Mouse (Mus musculus) heart, adult 2 months (tissue): ENCODE data around the gene Nat8. TPM values are rescaled to one million over a fixed set of nuclear protein-coding genes. Genes with fewer than 3 reads are reported as not detected.
"Not testable (repeated sequence)": the region's sequence is repeated elsewhere in the genome, so short reads cannot be mapped to it uniquely, and the experiment has no call there.

ENCODE experiments used
- DNase-seq, 2 experiments: peaks; one replicate each; pipeline ENCODE4 v3.0.0; 2021
- H3K27ac ChIP-seq: fragments of 200-600 bp; 2 replicates; pipeline ENCODE4 v1.8.1; 2022
- H3K27me3 ChIP-seq: fragments of 200-500 bp; 2 replicates; pipeline ENCODE4 v1.6.1; 2012; ENCODE audit warnings: mild to moderate bottlenecking, low read length, inconsistent platforms, mixed read lengths; ENCODE audit not compliant: control insufficient read depth, insufficient read depth
- H3K36me3 ChIP-seq: fragments of 200-500 bp; 2 replicates; pipeline ENCODE4 v1.6.1; 2012; ENCODE audit warnings: low read length, inconsistent platforms; ENCODE audit not compliant: control insufficient read depth, insufficient read depth
- H3K4me1 ChIP-seq: fragments of 200-500 bp; 2 replicates; pipeline ENCODE4 v1.6.1; 2011; ENCODE audit warnings: low read length; ENCODE audit not compliant: control insufficient read depth, insufficient read depth
- H3K4me3 ChIP-seq: fragments of 200-600 bp; 2 replicates; pipeline ENCODE4 v1.8.1; 2022
- H3K79me2 ChIP-seq: fragments of 200-500 bp; replicated peaks from 2 replicates; pipeline ENCODE4 v1.6.1; 2012; ENCODE audit warnings: mild to moderate bottlenecking, inconsistent platforms, low read length, moderate library complexity, mixed read lengths; ENCODE audit not compliant: control insufficient read depth, insufficient read depth
- H3K9ac ChIP-seq: fragments of 200-500 bp; 2 replicates; pipeline ENCODE4 v1.6.1; 2012; ENCODE audit warnings: low read depth, mild to moderate bottlenecking, control low read depth, inconsistent platforms, low read length, mixed read lengths
- CTCF ChIP-seq: fragments of 200-600 bp; IDR thresholded peaks from 2 replicates; pipeline ENCODE4 v1.8.1; 2022; ENCODE audit warnings: antibody characterized with exemption, mild to moderate bottlenecking, moderate library complexity
- EP300 ChIP-seq: fragments of 200-500 bp; IDR thresholded peaks from 2 replicates; pipeline ENCODE4 v1.6.1; 2011; ENCODE audit warnings: low read depth, low read length, control low read depth; ENCODE audit not compliant: insufficient read depth
- POLR2A ChIP-seq: fragments of 200-500 bp; IDR thresholded peaks from 2 replicates; pipeline ENCODE4 v1.6.1; 2011; ENCODE audit warnings: mild to moderate bottlenecking, low read depth, low read length, control low read depth; ENCODE audit not compliant: insufficient read depth
- WGBS: fragments of 180-500 bp; shearing (Covaris S2); methylation state at CpG from one replicate; pipeline ENCODE4 v1.1.7; 2018; 5-methylcytosine and 5-hydroxymethylcytosine counted together
- intact Hi-C: fragments of 180-260 bp; cut with DNase I; formaldehyde crosslinking; loops from one replicate; pipeline ENCODE4 v1.15.1; 2025
- polyA plus RNA-seq: library from polyadenylated mRNA; depleted of rRNA; stranded (reverse); fragments of >200 nt; gene quantifications from 2 replicates; pipeline ENCODE4 v1.2.3, GENCODE M21; 2012
- total RNA-seq, 2 experiments: library from RNA; stranded (reverse); gene quantifications; 2 replicates each; pipeline ENCODE4 v1.2.3; 2021

The Nat8 gene
- total and polyA plus RNA-seq, 3 experiments, result not detected

DNA sequence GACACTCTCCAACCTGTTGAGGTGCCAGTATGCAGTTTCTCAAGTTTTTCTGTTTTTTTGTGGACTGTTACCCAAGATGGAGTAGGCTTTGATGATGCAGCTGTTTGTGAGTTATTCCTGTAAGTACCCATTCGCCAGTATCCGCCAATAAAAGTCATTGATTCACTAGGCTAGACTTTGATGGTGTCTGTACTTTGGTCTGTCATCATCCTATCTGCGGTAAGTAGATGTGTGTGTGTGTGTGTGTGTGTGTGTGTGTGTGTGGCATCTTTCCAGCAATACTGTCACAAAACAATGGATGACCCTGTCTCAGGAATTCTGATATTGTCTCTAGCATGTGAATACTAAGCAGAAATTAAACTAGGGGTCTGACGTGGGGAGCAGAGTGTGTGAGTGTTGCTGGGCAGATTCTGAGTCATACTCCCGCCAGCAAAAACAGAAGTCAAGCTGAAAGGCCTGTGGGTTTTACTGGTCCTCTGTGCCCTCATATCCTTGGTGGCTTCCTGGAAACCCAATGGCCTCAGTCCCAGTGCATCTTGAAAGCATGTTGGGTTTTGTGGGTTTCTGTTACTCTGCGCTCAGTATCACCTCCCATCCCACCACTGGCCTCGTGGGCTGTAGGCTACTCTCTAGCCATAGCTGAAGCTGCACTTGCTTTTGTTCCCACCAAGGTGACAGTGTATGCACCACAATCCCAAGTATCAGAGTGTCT lies 19.3 kb upstream of the Nat8 start:
- no peaks in the 10 kb centered on the region for H3K27me3 ChIP-seq
- no peak for DNase-seq
- TF ChIP-seq POLR2A (no peak), CTCF (no peak), EP300 (no peak)
- WGBS, result 81% methylated on average over 7 of the region's 7 CpGs
- no peaks in the 10 kb centered on the region for H3K36me3 ChIP-seq
- H3K4me1 ChIP-seq, result no peaks in the 10 kb centered on the region
- H3K9ac ChIP-seq, result no peak overlapping the region
- no peak overlapping the region for H3K4me3 ChIP-seq
- intact Hi-C loops, result no loop called here
- H3K79me2 ChIP-seq, result no peaks in the 10 kb centered on the region
- no peak overlapping the region for H3K27ac ChIP-seq

- Histone ChIP-seq H3K4me3 (no peak overlapping the region), H3K36me3 (no peaks in the 10 kb centered on the region), H3K79me2 (no peaks in the 10 kb centered on the region), H3K9ac (no peak overlapping the region), H3K4me1 (no peaks in the 10 kb centered on the region), H3K27ac (no peak overlapping the region), H3K27me3 (no peaks in the 10 kb centered on the region)
- no peak for DNase-seq
- TF ChIP-seq EP300, result no peak
- TF ChIP-seq CTCF, result no peak
- TF ChIP-seq POLR2A, result no peak
- 34% methylated on average over 2 of the region's 2 CpGs for WGBS
- intact Hi-C loops, result no loop called here
Observed at GRCm38 (mm10) chr6:85849240-85849639, 17.4 kb upstream of the Nat8 start.

GRCm38 (mm10) chr6:85848140-85848539 lies 16.3 kb upstream of the Nat8 start:
- Histone ChIP-seq H3K4me3 (no peak overlapping the region), H3K9ac (no peak overlapping the region), H3K36me3 (no peaks in the 10 kb centered on the region), H3K4me1 (no peaks in the 10 kb centered on the region), H3K27ac (no peak overlapping the region), H3K79me2 (no peaks in the 10 kb centered on the region), H3K27me3 (no peaks in the 10 kb centered on the region)
- no peak for TF ChIP-seq POLR2A
- no peak for TF ChIP-seq CTCF
- TF ChIP-seq EP300, result no peak
- no peak for DNase-seq
- intact Hi-C loops, result no loop called here
- 84% methylated on average over 4 of the region's 4 CpGs for WGBS

DNA sequence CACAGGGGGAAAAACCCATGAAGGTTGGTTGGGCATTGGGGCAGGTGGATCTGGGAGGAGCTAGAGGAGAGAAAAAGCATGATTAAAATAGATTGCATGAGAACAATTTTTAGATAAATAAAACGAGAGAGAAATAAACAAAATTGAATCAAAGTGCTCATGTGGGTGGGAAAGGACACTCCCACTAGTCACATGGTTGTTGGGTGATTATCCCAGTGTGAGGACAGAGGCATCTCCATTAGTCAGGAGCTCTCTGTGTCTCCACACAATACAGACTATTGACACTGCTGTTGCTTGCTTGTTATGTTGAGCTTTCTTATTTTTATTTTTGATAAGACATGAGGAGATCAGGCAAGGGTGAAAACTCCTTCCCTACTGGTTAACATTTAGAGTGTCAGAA lies 15.0 kb upstream of the Nat8 start:
- Histone ChIP-seq H3K9ac (no peak overlapping the region), H3K27ac (no peak overlapping the region), H3K79me2 (no peaks in the 10 kb centered on the region), H3K36me3 (no peaks in the 10 kb centered on the region), H3K4me1 (no peaks in the 10 kb centered on the region), H3K4me3 (no peak overlapping the region), H3K27me3 (no peaks in the 10 kb centered on the region)
- no peak for DNase-seq
- no peak for TF ChIP-seq CTCF
- intact Hi-C loops, result no loop called here
- 36% methylated on average over 1 of the region's 1 CpGs for WGBS

DNA sequence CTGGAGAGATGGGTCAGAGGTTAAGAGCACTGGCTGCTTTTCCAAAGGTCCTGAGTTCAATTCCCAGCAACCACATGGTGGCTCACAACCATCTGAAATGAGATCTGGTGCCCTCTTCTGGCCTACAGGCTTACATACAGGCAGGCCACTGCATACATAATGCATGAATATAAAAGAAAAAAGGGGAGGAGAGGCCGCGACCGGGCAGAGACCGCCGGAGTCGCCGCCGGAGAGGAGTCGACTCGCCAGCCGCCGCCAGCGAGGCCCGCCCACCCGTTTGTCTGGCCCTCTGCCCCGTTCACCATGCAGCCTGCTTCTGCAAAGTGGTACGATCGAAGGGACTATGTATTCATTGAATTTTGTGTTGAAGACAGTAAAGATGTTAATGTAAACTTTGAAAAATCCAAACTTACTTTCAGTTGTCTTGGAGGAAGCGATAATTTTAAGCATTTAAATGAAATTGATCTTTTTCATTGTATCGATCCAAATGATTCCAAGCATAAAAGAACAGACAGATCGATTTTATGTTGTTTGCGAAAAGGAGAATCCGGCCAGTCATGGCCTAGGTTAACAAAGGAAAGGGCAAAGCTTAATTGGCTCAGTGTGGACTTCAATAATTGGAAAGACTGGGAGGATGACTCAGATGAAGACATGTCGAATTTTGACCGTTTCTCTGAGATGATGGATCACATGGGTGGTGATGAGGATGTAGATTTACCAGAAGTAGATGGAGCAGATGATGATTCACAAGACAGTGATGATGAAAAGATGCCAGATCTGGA lies 12.0 kb upstream of the Nat8 start:
- not testable (repeated sequence) for H3K27ac ChIP-seq
- 82% methylated on average over 25 of the region's 25 CpGs for WGBS

DNA sequence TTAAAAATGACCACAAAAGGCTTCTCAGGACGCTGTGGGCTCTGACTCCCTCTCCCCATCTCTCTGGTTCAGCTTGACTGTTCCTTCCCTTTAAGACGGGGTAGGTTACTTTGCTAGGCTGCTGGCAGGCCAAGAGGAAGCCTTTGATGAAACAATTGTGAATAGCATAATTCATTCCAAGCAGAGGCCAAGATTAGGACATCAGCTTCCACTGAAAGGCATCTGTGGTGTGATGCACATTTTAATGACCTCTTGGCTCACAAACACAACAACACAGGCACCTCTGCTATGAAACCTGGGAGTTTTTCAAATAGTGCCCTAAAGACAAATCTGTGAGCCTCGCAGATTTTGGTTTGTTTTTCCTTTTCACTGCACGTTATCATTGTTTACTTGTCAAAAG lies 8.1 kb upstream of the Nat8 start:
- no peak for DNase-seq
- H3K36me3 ChIP-seq, result no peaks in the 10 kb centered on the region
- WGBS, result 51% methylated on average over 4 of the region's 4 CpGs
- no peaks in the 10 kb centered on the region; the same call in 1 of the 2 replicates for H3K4me1 ChIP-seq
- no peak overlapping the region for H3K9ac ChIP-seq
- H3K27ac ChIP-seq, result no peak overlapping the region
- TF ChIP-seq POLR2A, result no peak
- TF ChIP-seq EP300, result no peak
- no peak for TF ChIP-seq CTCF
- no peaks in the 10 kb centered on the region for H3K27me3 ChIP-seq
- intact Hi-C loops, result loop anchor here (5.0 kb wide), 1 partner anchor 167 kb away; no protein-coding TSS in a partner anchor
- H3K79me2 ChIP-seq, result no peaks in the 10 kb centered on the region
- no peak overlapping the region for H3K4me3 ChIP-seq

More for the DNA sequence above, 12.0 kb upstream of the Nat8 start:
- H3K9ac ChIP-seq, H3K4me3 ChIP-seq, H3K79me2 ChIP-seq, intact Hi-C loops, H3K36me3 ChIP-seq, H3K4me1 ChIP-seq, DNase-seq, H3K27me3 ChIP-seq: not testable (repeated sequence)
